Mouse (Mus musculus): ENCODE data around the gene Gm17027. TPM values are rescaled to one million over a fixed set of nuclear protein-coding genes. Genes with fewer than 3 reads are reported as not detected.

Gene Gm17027
- not detected in 2 replicates for polyA plus RNA-seq (2015; fragmentation: Nextera tagmentation; extraction: Ambion mirVana)

GRCm38 (mm10) chr14:42162522-42162921 lies at the start of gene Gm17027:
Gene Gm17027, minus strand, starts transcription at chr14:42162622.

GRCm38 (mm10) chr14:42190691-42191090 lies 28.3 kb upstream of the Gm17027 start, which contains the start of gene Gm3573:
Gene Gm3573, minus strand, starts transcription at chr14:42190791.

GRCm38 (mm10) chr14:42117269-42117668 lies 45.2 kb downstream of the Gm17027 start, which contains the start of gene Gm7951:
Gene Gm7951, minus strand, starts transcription at chr14:42117369.

Other genes starting within 250 kb of the Gm17027 start
- gene 1700049E17Rik1, start 237.7 kb downstream of the Gm17027 start, polyA plus RNA-seq (2015; fragmentation: Nextera tagmentation; extraction: Ambion mirVana) = not detected in 2 replicates
- not detected in 2 replicates for gene 1700024B05Rik, start 218.6 kb downstream of the Gm17027 start, polyA plus RNA-seq (2015; fragmentation: Nextera tagmentation; extraction: Ambion mirVana)
- not detected in 2 replicates for gene Gm6401, start 194.7 kb downstream of the Gm17027 start, polyA plus RNA-seq (2015; fragmentation: Nextera tagmentation; extraction: Ambion mirVana)
- gene Gm3543, start 179.3 kb downstream of the Gm17027 start, polyA plus RNA-seq (2015; fragmentation: Nextera tagmentation; extraction: Ambion mirVana) = not detected in 2 replicates
- gene Gm7951, start 45.3 kb downstream of the Gm17027 start, polyA plus RNA-seq (2015; fragmentation: Nextera tagmentation; extraction: Ambion mirVana) = not detected in 2 replicates
- gene Gm3573, start 28.2 kb upstream of the Gm17027 start, polyA plus RNA-seq (2015; fragmentation: Nextera tagmentation; extraction: Ambion mirVana) = not detected in 2 replicates
- not detected in 2 replicates for gene Gm17026, start 97.4 kb upstream of the Gm17027 start, polyA plus RNA-seq (2015; fragmentation: Nextera tagmentation; extraction: Ambion mirVana)
- not detected in 2 replicates for gene Gm9611, start 134.7 kb upstream of the Gm17027 start, polyA plus RNA-seq (2015; fragmentation: Nextera tagmentation; extraction: Ambion mirVana)
- not detected in 2 replicates for gene Gm7995, start 147.6 kb upstream of the Gm17027 start, polyA plus RNA-seq (2015; fragmentation: Nextera tagmentation; extraction: Ambion mirVana)